Mouse (Mus musculus) Muller cell, postnatal 12 days (primary cell): ENCODE measurements around the gene Cyp27b1.
"Not testable (repeated sequence)": the region's sequence is repeated elsewhere in the genome, so short reads cannot be mapped to it uniquely, and the experiment has no call there.

Experiments used
- DNase-seq: peaks from one replicate; pipeline ENCODE4 v3.0.0-alpha.2; 2015; ENCODE audit errors: inconsistent ontology term

Gene Cyp27b1

DNA sequence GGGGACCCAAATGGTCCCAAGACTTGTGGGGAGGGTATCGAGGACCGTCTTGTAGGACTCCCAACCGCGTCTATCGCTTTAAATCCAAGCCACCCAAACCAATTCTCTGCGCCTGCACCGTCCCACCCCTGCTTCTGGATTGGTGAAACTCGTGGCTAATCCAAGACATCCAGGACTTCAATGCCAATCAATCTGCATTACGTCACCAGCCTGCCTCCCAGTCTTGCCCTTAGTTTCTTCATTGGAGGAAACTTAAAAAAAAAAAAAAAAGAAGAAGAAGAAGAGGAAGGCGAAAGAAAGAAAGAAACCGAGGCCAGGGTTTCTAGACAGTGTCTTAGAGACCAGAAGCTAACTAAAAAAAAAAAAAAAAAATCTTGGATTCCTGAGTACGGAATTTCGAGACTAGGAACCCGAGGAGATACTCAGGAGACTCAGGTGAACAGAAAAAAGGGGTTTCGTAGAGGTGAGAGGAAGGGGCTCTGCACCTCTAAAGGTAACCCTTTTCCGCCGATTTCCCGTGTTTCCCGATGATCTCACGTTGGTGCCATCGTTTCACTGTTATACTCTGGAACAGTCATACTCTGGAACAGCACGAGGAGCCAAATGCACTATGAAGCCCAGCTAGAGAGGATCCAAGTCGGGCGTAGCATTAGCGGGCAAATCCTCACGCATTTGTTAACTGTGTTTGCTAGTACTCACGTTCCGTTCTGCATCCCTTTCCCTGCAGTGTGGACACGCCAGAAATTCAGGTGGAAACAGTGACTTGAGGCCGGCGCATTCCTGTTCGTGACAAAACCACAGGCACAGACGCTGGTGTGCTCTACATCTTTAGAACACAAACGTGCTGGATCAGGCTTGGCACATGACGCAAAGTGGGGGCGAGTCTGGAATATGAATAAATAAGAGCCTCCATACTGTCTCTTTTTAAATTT lies 22.4 kb downstream of the Cyp27b1 start, which contains the start of gene Tspan31:
Gene Tspan31 (minus strand): TSS at position 75 of the 932 bp plus-strand sequence.
- peak; percentile 96 for DNase-seq

DNA sequence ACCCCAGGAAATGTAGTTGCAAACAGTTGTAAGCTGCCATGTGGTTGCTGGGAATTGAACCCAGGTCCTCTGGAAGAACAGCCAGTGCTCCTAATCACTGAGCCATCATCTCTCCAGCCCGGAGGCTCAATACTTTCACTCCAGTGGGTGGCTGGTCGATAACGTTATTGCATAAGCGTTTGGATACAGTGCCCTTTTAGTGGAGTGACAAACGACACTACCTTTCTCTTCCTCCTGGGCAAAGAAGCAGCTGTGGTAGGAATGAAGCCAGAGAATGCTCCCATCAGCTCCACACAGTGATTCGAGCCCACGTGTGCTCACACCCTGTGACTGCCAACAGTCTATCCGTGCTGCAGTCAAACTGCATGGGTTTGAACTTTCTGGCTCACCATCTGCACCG lies 23.2 kb downstream of the Cyp27b1 start:
- DNase-seq = no peak

DNA sequence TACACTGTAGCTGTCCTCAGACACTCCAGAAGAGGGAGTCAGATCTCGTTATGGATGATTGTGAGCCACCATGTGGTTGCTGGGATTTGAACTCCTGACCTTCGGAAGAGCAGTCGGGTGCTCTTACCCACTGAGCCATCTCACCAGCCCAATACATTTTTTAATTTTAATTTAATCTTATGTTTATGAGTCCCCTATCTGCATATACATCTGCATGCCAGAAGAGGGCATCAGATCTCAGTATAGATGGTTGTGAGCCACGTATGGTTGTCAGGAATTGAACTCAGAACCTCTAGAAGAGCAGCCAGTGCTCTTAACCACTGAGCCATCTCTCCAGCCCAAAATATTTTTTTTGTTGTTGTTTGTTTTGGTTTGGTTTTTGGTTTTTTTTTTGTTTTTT lies 24.2 kb downstream of the Cyp27b1 start:
- DNase-seq = not testable (repeated sequence)

DNA sequence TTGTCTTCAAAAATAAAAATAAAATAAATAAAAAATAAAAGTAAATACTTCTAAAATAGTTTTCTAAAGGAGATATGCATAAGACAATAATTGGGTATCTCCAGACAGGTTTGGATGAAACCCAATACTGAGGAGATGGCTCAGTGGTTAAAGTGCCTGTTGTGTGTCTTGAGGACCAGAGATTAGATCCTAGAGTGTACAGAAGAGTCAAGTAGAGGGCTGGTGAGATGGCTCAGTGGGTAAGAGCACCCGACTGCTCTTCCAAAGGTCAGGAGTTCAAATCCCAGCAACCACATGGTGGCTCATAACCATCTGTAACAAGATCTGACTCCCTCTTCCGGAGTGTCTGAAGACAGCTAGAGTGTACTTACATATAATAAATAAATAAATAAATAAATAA lies 24.9 kb downstream of the Cyp27b1 start:
- DNase-seq = not testable (repeated sequence)

DNA sequence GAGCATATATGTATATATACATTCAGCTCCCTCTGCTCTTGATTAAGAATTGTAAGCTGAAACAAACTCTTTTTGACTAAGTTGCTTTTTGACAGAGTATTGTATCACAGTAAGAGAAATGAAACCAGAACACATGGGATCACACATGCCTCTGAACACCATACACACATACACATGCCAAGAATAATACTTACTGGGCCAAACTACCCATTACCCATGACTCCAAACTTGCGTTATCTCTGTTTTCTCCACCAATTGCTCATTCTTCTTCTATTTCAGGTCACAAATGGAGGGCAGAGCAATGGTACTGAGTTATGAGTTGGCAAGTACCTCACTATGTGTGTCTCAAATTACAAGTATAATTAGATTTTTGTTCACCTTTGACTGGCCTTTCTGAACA lies 25.9 kb downstream of the Cyp27b1 start:
- DNase-seq = no peak

DNA sequence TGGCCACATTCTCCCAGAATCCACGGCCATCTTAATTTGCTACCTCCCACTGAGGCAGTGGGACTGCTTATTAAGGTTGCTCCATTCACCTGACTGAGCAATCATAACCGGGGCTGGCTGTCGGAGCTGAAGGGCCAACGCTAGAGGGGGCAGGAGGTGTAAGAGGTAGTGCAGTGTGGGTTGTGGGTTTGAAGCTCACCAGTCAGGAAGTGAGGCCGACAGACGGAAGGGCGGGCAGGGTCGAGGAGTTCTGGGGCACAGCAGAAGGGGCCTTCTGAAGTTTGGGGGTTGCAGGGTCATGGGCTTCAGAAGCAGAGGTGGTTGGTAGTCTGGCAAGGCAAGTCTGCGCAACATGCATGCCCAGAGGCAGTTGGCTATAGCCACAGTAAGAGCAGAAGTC lies 27.0 kb downstream of the Cyp27b1 start, which contains the start of gene Agap2:
Gene Agap2 (plus strand): TSS at position 205 of the 400 bp plus-strand sequence.
- DNase-seq = no peak

DNA sequence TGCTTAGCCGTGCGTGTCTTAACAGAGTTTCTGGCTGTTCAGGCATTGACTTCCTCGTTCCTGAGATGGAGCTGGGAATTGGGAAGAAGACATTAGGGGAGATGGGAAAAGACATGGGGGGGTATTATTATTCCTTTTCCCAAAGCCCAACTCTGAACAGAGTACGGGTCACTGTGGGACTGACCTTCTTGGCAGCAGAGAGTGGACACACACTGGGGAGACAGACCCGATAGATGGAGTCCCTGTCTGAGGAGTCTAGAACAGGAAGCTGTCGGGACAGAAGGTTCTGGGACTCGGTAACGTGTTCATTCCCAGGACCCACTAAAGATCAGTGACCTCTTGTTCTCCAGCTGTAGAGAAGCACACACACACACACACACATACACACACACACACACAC lies 27.6 kb downstream of the Cyp27b1 start:
- DNase-seq = no peak

DNA sequence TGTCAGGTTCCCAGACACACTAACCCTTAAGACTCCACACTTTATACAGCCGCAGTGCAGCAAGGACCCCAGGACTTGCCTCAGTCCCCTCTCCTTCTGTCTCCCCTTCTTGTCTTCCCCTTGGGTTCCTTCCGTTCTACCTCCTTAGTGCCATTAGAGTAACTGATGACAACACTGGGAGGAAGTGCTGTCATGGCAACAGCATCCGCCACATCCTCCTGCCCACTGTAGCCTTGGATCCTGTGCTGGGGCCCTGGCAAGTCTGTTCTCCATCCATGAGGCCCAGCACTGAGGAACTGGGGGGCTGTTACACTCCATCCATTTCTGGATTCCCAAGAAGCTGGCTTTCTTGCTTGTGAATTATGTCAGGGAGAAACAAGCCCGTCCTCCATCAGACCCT lies 28.0 kb downstream of the Cyp27b1 start:
- no peak for DNase-seq

DNA sequence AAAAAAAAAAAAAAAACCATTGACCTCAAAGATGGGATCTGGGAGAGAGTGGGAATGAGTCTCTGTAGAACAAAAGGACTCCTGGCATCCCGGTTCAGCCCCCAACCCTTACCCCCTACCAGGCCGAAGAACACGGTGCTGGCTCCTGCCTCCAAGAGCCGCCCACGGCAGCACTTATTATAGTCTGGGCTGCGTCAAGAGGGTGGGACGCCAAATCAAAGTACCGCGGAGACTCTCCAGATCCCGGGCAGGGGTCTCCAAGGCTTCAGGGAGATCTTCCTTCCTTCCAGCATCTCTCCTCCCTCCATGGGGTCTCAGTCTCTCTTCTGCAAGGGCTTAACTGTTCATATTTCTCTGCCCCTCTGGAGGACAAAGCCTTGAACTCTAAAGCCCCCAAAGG lies 29.5 kb downstream of the Cyp27b1 start:
- DNase-seq = no peak

DNA sequence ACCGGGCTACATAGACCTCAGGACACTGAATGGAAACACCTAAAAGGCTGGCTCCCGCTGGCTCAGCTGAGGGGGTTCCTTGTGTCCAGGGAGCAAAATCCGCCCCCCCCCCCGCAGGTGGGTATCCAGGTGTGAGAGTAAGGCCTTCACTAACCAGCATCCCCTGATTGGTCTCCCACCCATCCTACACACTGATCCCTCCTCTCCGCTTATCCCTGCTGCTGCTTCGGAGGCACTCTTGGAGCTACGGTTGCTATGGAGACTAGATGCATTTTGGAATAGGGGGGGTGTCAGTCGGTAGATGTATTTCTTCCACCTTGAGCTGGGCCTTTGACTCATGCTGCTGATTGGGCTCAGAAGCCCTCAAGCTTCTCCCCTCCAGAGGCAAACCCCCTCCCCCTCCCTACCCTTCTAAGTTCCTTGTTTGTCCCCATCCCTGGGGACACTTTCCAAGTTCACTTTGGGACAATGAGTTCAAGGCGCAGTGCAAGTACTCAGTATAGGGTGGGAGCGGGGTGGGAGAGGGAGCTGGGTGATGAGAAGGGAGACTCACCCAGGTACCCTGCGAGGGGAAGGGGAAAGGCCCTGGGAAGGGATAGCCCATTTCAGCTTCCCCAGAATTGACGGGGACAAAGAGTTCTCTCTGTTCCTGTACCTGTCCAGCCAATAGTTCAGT lies 30.1 kb downstream of the Cyp27b1 start:
- no peak for DNase-seq

DNA sequence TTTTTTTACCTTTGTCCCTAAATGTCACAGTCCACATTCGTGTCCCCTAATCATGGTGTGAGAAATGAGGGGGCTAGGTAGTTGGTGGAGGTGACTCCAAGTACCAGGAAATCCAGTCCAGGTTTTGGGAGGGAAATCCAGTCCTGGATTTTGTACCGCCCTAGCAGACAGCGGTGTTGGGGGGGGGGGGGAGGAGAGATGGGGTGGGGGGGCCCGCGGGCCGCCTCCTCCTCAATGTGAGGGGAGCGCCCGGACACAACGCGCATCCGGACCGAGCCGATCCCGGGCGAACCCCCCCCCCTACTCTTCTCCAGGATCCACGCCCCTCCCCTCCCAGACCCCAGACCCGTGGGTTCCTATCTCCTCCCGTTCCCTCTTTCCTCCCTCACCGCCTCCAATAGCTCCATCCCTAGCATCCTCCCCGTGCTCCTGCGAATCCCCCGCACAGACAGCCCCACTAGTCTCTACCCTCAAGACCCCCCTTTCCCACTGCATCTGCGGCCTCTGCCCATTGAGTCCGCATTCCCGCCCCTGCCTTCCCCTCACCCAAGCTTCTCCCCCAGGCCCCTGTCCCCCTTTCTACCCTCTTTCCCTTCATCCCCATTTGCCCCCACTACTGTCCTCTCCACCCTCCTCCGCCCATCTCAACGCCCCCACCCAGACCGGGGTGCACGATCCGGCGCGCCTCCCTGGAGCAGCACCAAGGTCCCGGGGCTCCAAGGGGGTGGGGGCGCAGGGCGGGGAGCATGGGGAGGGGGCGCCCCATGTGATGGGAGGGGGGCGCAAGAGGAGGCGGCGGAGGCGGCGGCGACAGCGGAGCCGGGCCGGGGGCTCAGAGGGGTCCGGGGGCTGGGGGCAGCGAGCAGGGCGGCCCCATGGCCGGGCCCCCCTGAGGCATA lies 30.9 kb downstream of the Cyp27b1 start:
- no peak for DNase-seq

DNA sequence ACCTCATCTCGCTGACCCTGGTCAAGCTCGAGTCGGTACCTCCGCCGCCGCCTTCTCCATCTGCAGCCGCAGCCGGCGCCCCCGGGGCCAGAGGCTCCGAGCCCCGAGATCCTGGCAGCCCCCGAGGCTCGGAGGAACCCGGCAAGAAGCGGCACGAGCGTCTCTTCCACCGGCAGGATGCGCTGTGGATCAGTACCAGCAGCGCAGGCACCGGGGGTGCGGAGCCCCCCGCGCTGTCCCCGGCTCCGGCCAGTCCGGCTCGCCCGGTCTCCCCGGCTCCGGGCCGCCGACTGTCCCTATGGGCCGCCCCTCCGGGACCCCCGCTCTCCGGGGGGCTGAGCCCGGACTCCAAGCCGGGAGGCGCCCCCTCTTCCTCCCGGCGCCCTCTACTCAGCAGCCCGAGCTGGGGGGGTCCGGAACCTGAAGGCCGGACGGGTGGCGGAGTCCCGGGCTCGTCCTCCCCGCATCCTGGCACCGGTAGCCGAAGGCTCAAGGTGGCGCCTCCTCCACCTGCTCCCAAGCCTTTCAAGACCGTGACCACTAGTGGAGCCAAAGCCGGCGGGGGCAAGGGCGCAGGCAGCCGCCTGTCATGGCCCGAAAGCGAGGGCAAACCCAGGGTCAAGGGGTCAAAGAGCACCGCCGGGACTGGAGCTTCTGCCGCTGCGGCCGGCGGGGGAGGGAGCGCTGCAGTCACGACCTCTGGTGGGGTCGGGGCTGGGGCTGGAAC lies 31.8 kb downstream of the Cyp27b1 start:
- DNase-seq = no peak

DNA sequence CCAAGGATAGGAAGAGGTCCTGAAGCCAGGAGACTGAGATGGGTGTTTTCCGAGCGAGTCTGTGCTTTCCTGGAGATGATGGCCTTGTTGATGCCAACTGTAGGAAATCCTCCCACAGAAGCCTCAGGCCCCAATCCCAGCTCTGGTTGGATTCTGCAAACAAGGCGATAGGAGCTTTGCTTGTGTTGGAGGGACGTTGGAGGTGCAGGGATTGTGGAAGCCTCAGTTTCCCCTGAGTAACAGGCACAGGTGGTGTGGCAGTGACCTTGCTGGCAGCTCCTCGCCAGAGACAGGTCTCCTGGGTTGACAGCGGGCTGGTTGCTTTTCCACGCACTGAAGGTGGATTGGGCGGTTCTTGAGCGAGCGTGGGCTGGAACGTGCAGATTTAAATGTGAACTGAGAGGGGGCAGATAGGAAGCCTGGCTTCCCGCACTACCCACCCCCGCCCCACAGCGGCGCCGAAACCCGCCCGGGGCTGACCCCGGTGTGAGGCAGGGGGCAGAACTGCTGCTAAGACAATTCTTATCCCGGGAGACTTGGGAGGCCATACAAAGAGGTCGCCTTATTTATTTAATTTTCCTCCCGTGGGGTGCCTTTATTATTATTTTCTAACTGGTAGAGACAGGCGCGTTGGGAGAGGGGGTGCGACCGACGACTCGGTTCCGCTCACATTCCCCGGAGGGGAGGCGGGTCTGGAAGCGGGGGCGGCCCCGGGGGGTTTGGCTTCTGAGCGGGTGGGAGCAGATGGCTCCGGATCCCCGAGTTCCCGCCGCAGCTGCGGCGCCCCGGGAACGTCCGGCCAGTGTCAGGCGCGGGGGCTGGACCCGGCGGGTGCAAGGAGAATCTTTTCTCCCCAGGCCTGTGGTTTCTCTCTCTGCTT lies 33.1 kb downstream of the Cyp27b1 start:
- DNase-seq = no peak

DNA sequence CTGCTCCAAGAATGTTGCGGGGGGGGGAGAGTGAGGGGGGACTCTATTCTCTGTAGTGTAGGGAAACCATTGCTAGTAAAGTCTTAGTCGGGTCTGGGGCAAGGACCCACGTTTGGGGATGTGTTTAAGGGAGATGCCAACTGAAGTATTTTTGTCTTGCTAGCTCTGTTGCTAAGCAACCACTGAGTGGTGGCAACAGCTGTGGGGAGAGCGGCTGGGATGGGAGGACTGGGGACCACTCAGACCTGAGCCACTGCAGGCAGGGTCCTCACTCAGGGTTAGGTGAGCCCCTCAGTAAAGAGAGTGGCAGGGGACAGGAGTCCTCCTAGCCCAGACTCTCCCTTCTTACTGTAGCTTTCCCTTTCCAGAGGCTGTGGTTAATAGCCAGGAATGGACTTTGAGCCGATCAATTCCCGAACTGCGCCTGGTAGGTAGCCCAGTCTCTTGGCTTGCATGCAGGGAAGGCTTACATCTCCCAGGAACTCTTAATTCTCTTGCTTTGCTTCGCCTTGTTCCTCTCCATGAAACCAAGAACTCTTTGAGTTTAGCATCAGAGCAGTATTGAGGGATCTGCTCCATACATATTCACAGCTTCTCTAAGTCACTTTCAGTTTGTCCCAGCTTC lies 34.1 kb downstream of the Cyp27b1 start:
- no peak for DNase-seq

DNA sequence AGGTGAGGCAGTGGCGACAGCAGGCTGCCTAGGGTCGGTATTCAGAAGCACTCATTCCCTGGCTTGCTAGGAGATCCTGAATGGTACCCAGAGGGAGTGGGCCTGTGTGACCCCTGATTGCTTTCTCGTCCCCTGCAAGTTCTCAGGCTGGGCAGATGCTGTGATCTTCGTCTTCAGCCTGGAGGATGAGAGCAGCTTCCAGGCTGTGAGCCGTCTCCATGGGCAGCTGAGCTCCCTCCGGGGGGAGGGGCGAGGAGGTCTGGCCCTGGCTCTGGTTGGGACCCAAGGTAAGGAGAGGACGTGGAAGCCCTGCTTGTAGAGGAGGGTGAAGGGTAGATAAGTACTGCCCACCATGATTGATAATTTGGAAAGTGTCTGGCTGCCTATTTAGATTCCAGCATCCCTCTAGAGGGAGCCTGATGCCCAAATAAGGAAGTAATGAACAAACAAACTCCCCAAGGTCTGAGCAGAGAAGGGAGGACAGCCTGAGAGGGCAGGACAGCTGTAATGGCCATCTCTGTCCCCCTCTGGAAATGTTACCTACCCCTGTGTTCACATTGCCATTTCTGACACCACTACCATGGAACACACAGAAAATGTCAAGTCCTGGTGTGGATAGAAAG lies 35.4 kb downstream of the Cyp27b1 start:
- DNase-seq = no peak

DNA sequence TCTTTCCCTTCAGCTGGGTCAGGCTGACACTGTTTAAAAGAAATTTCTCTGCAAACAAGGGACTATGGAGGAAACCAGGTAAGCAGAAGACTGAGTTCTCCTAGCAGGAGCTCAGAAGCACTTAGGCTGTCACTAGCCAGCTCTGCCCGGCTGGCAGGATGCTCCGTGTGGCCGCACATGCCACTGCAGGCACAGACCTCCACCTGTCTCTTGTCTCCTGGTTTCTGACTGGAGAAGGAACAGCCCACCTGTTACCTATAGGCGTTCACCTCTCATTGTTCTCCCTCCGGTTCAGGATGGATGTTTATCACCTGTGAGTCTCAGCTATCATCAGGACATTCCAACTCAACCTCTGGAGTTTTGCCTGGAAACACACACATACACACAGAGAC lies 35.9 kb downstream of the Cyp27b1 start:
- DNase-seq = no peak

DNA sequence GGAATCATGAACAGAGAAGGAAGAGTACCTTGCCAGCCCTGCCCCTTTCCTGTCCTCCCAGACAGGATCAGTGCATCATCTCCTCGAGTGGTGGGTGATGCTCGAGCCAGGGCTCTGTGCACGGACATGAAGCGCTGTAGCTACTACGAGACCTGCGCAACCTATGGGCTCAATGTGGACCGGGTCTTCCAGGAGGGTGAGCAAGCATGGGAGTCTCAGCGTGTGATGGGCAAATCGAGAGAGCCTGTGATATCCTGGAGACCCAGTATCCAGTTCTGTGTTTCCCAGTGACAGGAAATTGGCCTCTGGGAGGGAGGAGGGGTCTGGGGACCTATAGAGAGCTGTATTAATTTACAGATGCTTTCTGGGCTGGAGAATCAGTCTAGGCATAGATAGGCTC lies 37.0 kb downstream of the Cyp27b1 start:
- DNase-seq = no peak

DNA sequence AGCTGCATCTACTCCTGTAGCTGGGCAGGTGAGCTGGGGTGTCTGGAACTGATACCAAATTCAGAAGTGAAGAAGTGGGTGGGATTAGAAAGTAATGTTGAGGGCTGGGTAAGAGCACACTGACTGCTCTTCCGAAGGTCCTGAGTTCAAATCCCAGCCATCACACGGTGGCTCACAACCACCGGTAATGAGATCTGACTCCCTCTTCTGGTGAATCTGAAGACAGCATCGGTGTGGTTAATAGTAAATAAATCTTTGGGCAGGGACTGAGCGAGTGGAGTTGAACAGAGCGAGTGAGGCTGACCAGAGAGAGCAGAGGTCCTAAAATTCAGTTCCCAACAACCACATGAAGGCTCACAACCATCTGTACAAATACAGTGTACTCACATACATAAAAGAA lies 37.6 kb downstream of the Cyp27b1 start:
- DNase-seq = no peak
